Mouse (Mus musculus): ENCODE data around the gene Cd200r3. TPM values are rescaled to one million over a fixed set of nuclear protein-coding genes. Genes with fewer than 3 reads are reported as not detected.

The Cd200r3 gene
- 0.36 and 0.87 TPM in 2 replicates for polyA plus RNA-seq (2016; fragmentation: Nextera tagmentation; extraction: Ambion mirVana)

GRCm38 (mm10) chr16:44943468-44943867, at the start of gene Cd200r3:
Cd200r3 (plus strand) TSS chr16:44943678.
- Histone ChIP-seq H3K27ac (no peak within 1 kb of the TSS), H3K27me3 (replicated peaks) (no peaks in the 10 kb centered on the region), H3K36me3 (no peaks in the 10 kb centered on the region), H3K4me1 (peaks cover 3% of the 10 kb centered on the region; the same call in 1 of the 2 replicates), H3K9ac (no peak within 1 kb of the TSS), H3K4me2 (no peak within 1 kb of the TSS), H3K9me3 (replicated peaks) (no peaks in the 10 kb centered on the region), H3K4me3 (no peak within 1 kb of the TSS)
- no peak for ATAC-seq
- 15% methylated on average over 3 of the region's 3 CpGs for WGBS (ENCODE audit: insufficient replicate concordance)

DNA sequence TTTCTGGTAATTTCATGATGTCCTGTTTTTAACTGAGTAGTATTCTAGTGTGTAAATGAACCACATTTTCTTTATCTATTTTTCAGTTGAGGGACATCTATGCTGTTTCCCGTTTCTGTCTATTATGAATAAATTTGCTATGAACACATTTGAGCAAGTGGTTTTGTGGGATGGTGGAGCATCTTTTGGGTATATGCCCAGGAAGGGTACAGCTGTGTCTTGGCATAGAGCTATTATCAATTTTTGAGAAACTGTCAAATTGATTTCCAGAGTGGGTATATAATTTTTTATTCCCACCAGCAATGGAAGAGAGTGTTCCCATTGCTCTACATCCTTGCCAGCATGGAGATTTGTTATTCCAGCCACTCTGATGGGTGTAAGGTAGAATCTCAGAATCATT, 11.5 kb upstream of the Cd200r3 start:
- no peak for ATAC-seq
- H3K36me3 ChIP-seq, result no peaks in the 10 kb centered on the region
- H3K4me3 ChIP-seq, result no peak overlapping the region
- no peak overlapping the region for H3K27ac ChIP-seq
- H3K4me2 ChIP-seq, result no peak overlapping the region
- H3K27me3 ChIP-seq (replicated peaks), result no peaks in the 10 kb centered on the region
- no peak overlapping the region for H3K9ac ChIP-seq
- no peaks in the 10 kb centered on the region for H3K9me3 ChIP-seq (replicated peaks)
- H3K4me1 ChIP-seq, result no peaks in the 10 kb centered on the region
- 44% methylated on average over 1 of the region's 1 CpGs for WGBS (ENCODE audit: insufficient replicate concordance)

GRCm38 (mm10) chr16:44951360-44952114, 8.1 kb downstream of the Cd200r3 start:
- ATAC-seq, result no peak
- WGBS (ENCODE audit: insufficient replicate concordance), result 42% methylated on average over 4 of the region's 4 CpGs

GRCm38 (mm10) chr16:44962296-44962695, 18.8 kb downstream of the Cd200r3 start:
- Histone ChIP-seq H3K4me2 (no peak overlapping the region), H3K27ac (no peak overlapping the region), H3K4me3 (no peak overlapping the region), H3K9ac (no peak overlapping the region), H3K4me1 (peaks cover 13% of the 10 kb centered on the region), H3K9me3 (replicated peaks) (no peaks in the 10 kb centered on the region), H3K27me3 (replicated peaks) (0 out of 2 replicates have a peak, but pooled peaks cover 3% of the 10 kb centered on the region), H3K36me3 (no peaks in the 10 kb centered on the region)
- WGBS (ENCODE audit: insufficient replicate concordance), result 51% methylated on average over 2 of the region's 2 CpGs
- no peak for ATAC-seq

More at GRCm38 (mm10) chr16:44951360-44952114, 8.1 kb downstream of the Cd200r3 start:
- H3K36me3 ChIP-seq, result no peaks in the 10 kb centered on the region
- no peak overlapping the region for H3K27ac ChIP-seq
- no peaks in the 10 kb centered on the region for H3K27me3 ChIP-seq (replicated peaks)
- no peaks in the 10 kb centered on the region for H3K9me3 ChIP-seq (replicated peaks)
- no peak overlapping the region for H3K4me3 ChIP-seq
- H3K4me2 ChIP-seq, result no peak overlapping the region
- H3K9ac ChIP-seq, result no peak overlapping the region
- H3K4me1 ChIP-seq, result peaks cover 9% of the 10 kb centered on the region

DNA sequence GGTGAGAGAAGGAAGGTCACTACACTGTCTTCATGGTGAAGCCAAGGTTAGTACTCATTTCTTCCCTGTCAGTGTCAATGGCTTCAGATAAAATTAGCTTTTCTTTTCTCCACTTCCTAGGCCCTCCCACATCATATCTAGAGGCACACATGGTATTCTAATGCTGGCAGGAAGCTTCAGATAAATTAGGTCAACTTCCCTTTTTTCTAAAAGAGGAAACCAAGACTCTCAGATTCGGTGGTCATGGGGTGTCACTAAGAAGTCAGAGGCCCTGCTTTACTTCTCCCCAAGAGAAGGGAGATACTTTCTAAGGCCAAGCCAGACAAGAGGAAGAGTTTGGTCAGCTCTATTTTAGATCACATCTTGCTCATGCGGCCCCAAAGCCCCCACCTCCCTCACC, 19.3 kb downstream of the Cd200r3 start:
- Histone ChIP-seq H3K36me3 (no peaks in the 10 kb centered on the region), H3K4me1 (peaks cover 13% of the 10 kb centered on the region), H3K27ac (no peak overlapping the region), H3K4me2 (no peak overlapping the region), H3K9me3 (replicated peaks) (no peaks in the 10 kb centered on the region), H3K4me3 (no peak overlapping the region), H3K27me3 (replicated peaks) (0 out of 2 replicates have a peak, but pooled peaks cover 3% of the 10 kb centered on the region), H3K9ac (no peak overlapping the region)
- 10% methylated on average over 2 of the region's 2 CpGs for WGBS (ENCODE audit: insufficient replicate concordance)
- ATAC-seq, result peak; percentile 70

DNA sequence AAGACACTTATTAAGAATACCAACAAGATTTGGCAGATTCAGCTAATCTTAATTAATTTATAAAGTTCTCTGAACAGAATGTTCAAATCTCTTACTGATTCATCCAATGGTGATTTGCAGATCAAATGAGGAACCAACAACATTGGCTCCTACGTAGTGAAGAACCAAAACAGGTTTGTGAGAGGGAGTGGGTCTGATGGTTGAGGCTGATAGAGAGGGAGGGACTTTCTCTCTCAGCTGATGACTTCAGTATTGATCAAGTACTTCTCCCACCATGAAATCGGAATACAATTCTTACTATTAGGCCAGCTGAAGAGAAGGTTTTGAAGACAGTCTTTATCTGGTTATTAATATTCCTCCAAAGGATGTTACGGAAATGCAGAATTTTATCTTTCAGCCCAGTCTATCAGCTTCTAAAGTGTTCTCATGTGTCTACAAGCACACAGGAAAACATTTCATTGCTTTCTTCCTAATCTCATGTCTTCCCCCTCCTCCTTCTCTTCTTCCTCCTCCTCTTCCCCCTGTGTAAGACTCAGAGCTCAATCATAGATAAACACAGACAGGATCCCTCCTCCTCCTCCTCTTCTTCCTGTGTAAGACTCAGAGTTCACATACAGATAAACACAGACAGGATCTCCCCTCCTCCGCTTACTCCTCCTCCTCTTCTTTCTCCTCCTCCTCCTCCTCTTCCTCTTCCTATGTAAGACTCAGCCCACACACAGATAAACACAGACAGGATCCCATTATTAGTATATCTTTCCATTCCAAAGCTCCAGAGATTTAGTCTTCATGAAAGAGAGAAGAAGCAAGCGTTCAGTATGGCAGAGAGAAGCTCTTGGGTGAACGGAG, 21.3 kb downstream of the Cd200r3 start:
- Histone ChIP-seq H3K36me3 (no peaks in the 10 kb centered on the region), H3K4me3 (no peak overlapping the region), H3K9me3 (replicated peaks) (no peaks in the 10 kb centered on the region), H3K4me1 (peaks cover 13% of the 10 kb centered on the region), H3K27ac (no peak overlapping the region), H3K4me2 (no peak overlapping the region), H3K9ac (no peak overlapping the region), H3K27me3 (replicated peaks) (0 out of 2 replicates have a peak, but pooled peaks cover 3% of the 10 kb centered on the region)
- 32% methylated on average over 6 of the region's 6 CpGs for WGBS (ENCODE audit: insufficient replicate concordance)
- ATAC-seq, result no peak

DNA sequence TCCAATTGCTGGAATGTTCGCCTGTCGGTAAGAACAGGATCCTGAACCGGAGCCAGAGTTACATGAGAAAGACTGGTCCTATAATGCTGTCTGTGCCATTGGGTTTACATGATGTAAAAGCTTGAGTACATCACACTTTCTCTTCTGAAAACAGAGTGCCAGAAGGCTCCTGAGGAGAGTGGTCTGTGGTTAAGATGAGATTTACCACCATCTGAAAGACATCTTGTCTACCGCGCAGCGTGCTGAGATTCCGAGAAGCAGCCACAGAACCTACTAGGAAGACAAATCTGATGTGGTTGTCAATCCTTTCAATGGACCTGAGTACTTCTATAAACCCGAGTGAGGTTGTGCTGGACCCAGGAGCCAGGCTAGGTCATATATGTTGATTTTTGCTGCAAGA, 21.9 kb downstream of the Cd200r3 start:
- peaks cover 13% of the 10 kb centered on the region for H3K4me1 ChIP-seq
- H3K27ac ChIP-seq, result 0 out of 2 replicates have a peak overlapping the region, but pooled peaks have one; percentile 37
- no peak for ATAC-seq
- H3K27me3 ChIP-seq (replicated peaks), result 0 out of 2 replicates have a peak, but pooled peaks cover 3% of the 10 kb centered on the region
- no peaks in the 10 kb centered on the region for H3K9me3 ChIP-seq (replicated peaks)
- H3K36me3 ChIP-seq, result no peaks in the 10 kb centered on the region
- 40% methylated on average over 8 of the region's 8 CpGs for WGBS (ENCODE audit: insufficient replicate concordance)
- no peak overlapping the region for H3K9ac ChIP-seq
- H3K4me3 ChIP-seq, result no peak overlapping the region
- no peak overlapping the region for H3K4me2 ChIP-seq

GRCm38 (mm10) chr16:44965890-44966289, 22.4 kb downstream of the Cd200r3 start:
- WGBS (ENCODE audit: insufficient replicate concordance), result 61% methylated on average over 3 of the region's 3 CpGs
- no peak for ATAC-seq
- Histone ChIP-seq H3K36me3 (no peaks in the 10 kb centered on the region), H3K9ac (no peak overlapping the region), H3K4me1 (peaks cover 13% of the 10 kb centered on the region), H3K9me3 (replicated peaks) (no peaks in the 10 kb centered on the region), H3K4me2 (no peak overlapping the region), H3K27ac (no peak overlapping the region), H3K4me3 (no peak overlapping the region), H3K27me3 (replicated peaks) (0 out of 2 replicates have a peak, but pooled peaks cover 3% of the 10 kb centered on the region)

- no peak overlapping the region for H3K4me3 ChIP-seq
- no peaks in the 10 kb centered on the region for H3K9me3 ChIP-seq (replicated peaks)
- H3K27ac ChIP-seq, result no peak overlapping the region
- no peak overlapping the region for H3K9ac ChIP-seq
- 67% methylated on average over 4 of the region's 4 CpGs for WGBS (ENCODE audit: insufficient replicate concordance)
- no peaks in the 10 kb centered on the region for H3K36me3 ChIP-seq
- H3K4me2 ChIP-seq, result no peak overlapping the region
- ATAC-seq, result no peak
- H3K4me1 ChIP-seq, result peaks cover 13% of the 10 kb centered on the region
- H3K27me3 ChIP-seq (replicated peaks), result 0 out of 2 replicates have a peak, but pooled peaks cover 3% of the 10 kb centered on the region
Observed at GRCm38 (mm10) chr16:44966891-44967290, 23.4 kb downstream of the Cd200r3 start.

GRCm38 (mm10) chr16:44968113-44968512, 24.6 kb downstream of the Cd200r3 start:
- WGBS (ENCODE audit: insufficient replicate concordance), result 75% methylated on average over 3 of the region's 3 CpGs
- ATAC-seq, result no peak

GRCm38 (mm10) chr16:44970925-44971324, 27.4 kb downstream of the Cd200r3 start:
- 0 out of 2 replicates have a peak, but pooled peaks cover under 1% of the 10 kb centered on the region for H3K27me3 ChIP-seq (replicated peaks)
- H3K9ac ChIP-seq, result no peak overlapping the region
- H3K4me2 ChIP-seq, result no peak overlapping the region
- no peak overlapping the region for H3K27ac ChIP-seq
- WGBS (ENCODE audit: insufficient replicate concordance), result 63% methylated on average over 4 of the region's 4 CpGs
- H3K4me3 ChIP-seq, result no peak overlapping the region
- no peaks in the 10 kb centered on the region for H3K9me3 ChIP-seq (replicated peaks)
- ATAC-seq, result no peak
- H3K4me1 ChIP-seq, result no peaks in the 10 kb centered on the region
- H3K36me3 ChIP-seq, result no peaks in the 10 kb centered on the region

More at GRCm38 (mm10) chr16:44968113-44968512, 24.6 kb downstream of the Cd200r3 start:
- Histone ChIP-seq H3K4me3 (no peak overlapping the region), H3K4me2 (no peak overlapping the region), H3K4me1 (peaks cover 11% of the 10 kb centered on the region), H3K9me3 (replicated peaks) (no peaks in the 10 kb centered on the region), H3K9ac (no peak overlapping the region), H3K27me3 (replicated peaks) (0 out of 2 replicates have a peak, but pooled peaks cover 3% of the 10 kb centered on the region), H3K36me3 (no peaks in the 10 kb centered on the region), H3K27ac (no peak overlapping the region)

DNA sequence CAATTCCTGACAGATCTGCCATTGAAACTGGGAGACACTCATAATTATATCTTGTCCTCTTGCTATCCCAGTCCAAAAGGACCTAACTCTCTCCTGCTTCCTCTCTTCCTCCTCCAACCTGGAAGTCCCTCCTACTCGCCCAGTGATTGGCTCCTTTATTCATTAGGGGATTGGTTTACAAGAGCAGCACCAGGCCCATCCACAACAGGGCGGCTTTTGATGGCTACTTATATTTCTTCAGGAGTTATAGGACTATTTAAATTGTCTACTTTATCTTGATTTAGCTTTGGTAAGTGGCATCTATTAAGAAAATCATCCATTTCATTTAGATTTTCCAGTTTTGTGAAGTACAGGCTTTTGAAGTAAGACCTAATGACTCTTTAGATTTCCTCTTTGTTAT, 30.6 kb downstream of the Cd200r3 start:
- no peaks in the 10 kb centered on the region for H3K9me3 ChIP-seq (replicated peaks)
- H3K27ac ChIP-seq, result no peak overlapping the region
- H3K27me3 ChIP-seq (replicated peaks), result no peaks in the 10 kb centered on the region
- no peaks in the 10 kb centered on the region for H3K36me3 ChIP-seq
- H3K4me1 ChIP-seq, result no peaks in the 10 kb centered on the region
- ATAC-seq, result no peak
- WGBS (ENCODE audit: insufficient replicate concordance), result 45% methylated on average over 2 of the region's 2 CpGs
- no peak overlapping the region for H3K9ac ChIP-seq
- H3K4me3 ChIP-seq, result no peak overlapping the region
- H3K4me2 ChIP-seq, result no peak overlapping the region
